Mouse (Mus musculus): ENCODE measurements around the gene Slc8a1. TPM values are rescaled to one million over a fixed set of nuclear protein-coding genes. Genes with fewer than 3 reads are reported as not detected.

Slc8a1 gene
- total and polyA plus RNA-seq, 3 experiments: not detected

- H3K4me2 ChIP-seq (ENCODE audit: insufficient read depth, low read depth, poor library complexity, severe bottlenecking): no peak overlapping the region
Measured at GRCm38 (mm10) chr17:81669816-81670691, 68.1 kb downstream of the Slc8a1 start.

GRCm38 (mm10) chr17:81669062-81669815, 68.9 kb downstream of the Slc8a1 start:
- Histone ChIP-seq H3K4me2 (ENCODE audit: insufficient read depth, low read depth, poor library complexity, severe bottlenecking) (no peak overlapping the region), H3K9me3 (replicated peaks; ENCODE audit: low read length) (peaks cover 75% of the 10 kb centered on the region), H3K9ac (ENCODE audit: insufficient read depth, low read depth) (no peak overlapping the region), H3K27ac (ENCODE audit: insufficient read depth, low read depth) (no peak overlapping the region), H3K36me3 (replicated peaks in 1 of 2; ENCODE audit: control insufficient read depth in 1 of 2, insufficient read depth in 1 of 2, low read length in 1 of 2) (no peaks in the 10 kb centered on the region), H3K27me3 (replicated peaks) (no peaks in the 10 kb centered on the region), H3K79me2 (replicated peaks; ENCODE audit: control insufficient read depth, extremely low read depth, insufficient read depth, poor library complexity, severe bottlenecking) (no peaks in the 10 kb centered on the region), H3K4me3 (replicated peaks in 1 of 3; ENCODE audit: low read depth in 2 of 3, low read length in 2 of 3, poor library complexity in 1 of 3) (no peak overlapping the region), H3K4me1 (ENCODE audit: control insufficient read depth in 1 of 2, insufficient read depth in 2 of 2) (no peaks in the 10 kb centered on the region)
- dilution Hi-C loops (cut with MboI; ENCODE audit: extremely low pct_ligation_motif_present, extremely low pct_unique_long_range_greater_than_20kb, low sequenced_read_pairs): no loop called here
- in situ Hi-C loops (cut with MboI; ENCODE audit: low pct_ligation_motif_present, low pct_unique_long_range_greater_than_20kb, low sequenced_read_pairs): no loop called here
- TF ChIP-seq MEF2A (IDR thresholded peaks at IDR 0.05; ENCODE audit: borderline replicate concordance, low read depth, low read length): no peak
- TF ChIP-seq JUND (conservative IDR thresholded peaks at IDR 0.05; ENCODE audit: low read depth, low read length): no peak
- no peak for TF ChIP-seq GABPA (IDR thresholded peaks at IDR 0.05; ENCODE audit: insufficient replicate concordance, low read depth, low read length)
- TF ChIP-seq USF2 (conservative IDR thresholded peaks at IDR 0.05; ENCODE audit: low read depth, low read length): no peak
- TF ChIP-seq MAFK (IDR thresholded peaks at IDR 0.05; ENCODE audit: insufficient replicate concordance, low read length): no peak
- no peak for TF ChIP-seq ZKSCAN1 (IDR thresholded peaks at IDR 0.05; ENCODE audit: borderline replicate concordance, low read depth, low read length)
- no peak for TF ChIP-seq TBP (conservative IDR thresholded peaks at IDR 0.05; ENCODE audit: low read depth, low read length)
- TF ChIP-seq HCFC1 (IDR thresholded peaks at IDR 0.05; ENCODE audit: low read depth, low read length): no peak
- no peak for TF ChIP-seq PAX5 (IDR thresholded peaks at IDR 0.05; ENCODE audit: low read length)
- no peak for TF ChIP-seq ETS1 (conservative IDR thresholded peaks at IDR 0.05; ENCODE audit: low read depth, low read length)
- TF ChIP-seq MXI1 (IDR thresholded peaks at IDR 0.05; ENCODE audit: low read depth, low read length): no peak
- no peak for TF ChIP-seq ZMIZ1 (IDR thresholded peaks at IDR 0.05; ENCODE audit: low read depth, low read length)
- no peak for TF ChIP-seq EP300 (IDR thresholded peaks at IDR 0.05; ENCODE audit: low read length)
- DNase-seq (ENCODE audit: extremely low read depth): no peak

More at GRCm38 (mm10) chr17:81669816-81670691, 68.1 kb downstream of the Slc8a1 start:
- Histone ChIP-seq H3K79me2 (replicated peaks; ENCODE audit: control insufficient read depth, extremely low read depth, insufficient read depth, poor library complexity, severe bottlenecking) (no peaks in the 10 kb centered on the region), H3K4me1 (ENCODE audit: control insufficient read depth in 1 of 2, insufficient read depth in 2 of 2) (no peaks in the 10 kb centered on the region), H3K9ac (ENCODE audit: insufficient read depth, low read depth) (no peak overlapping the region), H3K4me3 (replicated peaks in 1 of 3; ENCODE audit: low read depth in 2 of 3, low read length in 2 of 3, poor library complexity in 1 of 3) (no peak overlapping the region), H3K36me3 (replicated peaks in 1 of 2; ENCODE audit: control insufficient read depth in 1 of 2, insufficient read depth in 1 of 2, low read length in 1 of 2) (no peaks in the 10 kb centered on the region), H3K9me3 (replicated peaks; ENCODE audit: low read length) (peaks cover 72% of the 10 kb centered on the region), H3K27me3 (replicated peaks) (no peaks in the 10 kb centered on the region), H3K27ac (ENCODE audit: insufficient read depth, low read depth) (no peak overlapping the region)
- dilution Hi-C loops (cut with MboI; ENCODE audit: extremely low pct_ligation_motif_present, extremely low pct_unique_long_range_greater_than_20kb, low sequenced_read_pairs): no loop called here
- TF ChIP-seq GABPA (IDR thresholded peaks at IDR 0.05; ENCODE audit: insufficient replicate concordance, low read depth, low read length) (no peak), MYC (IDR thresholded peaks at IDR 0.05; ENCODE audit: low read depth, low read length) (no peak), KAT2A (IDR thresholded peaks at IDR 0.05; ENCODE audit: insufficient replicate concordance, low read length) (no peak)
- DNase-seq (ENCODE audit: extremely low read depth): no peak
- in situ Hi-C loops (cut with MboI; ENCODE audit: low pct_ligation_motif_present, low pct_unique_long_range_greater_than_20kb, low sequenced_read_pairs): no loop called here
